Mouse (Mus musculus): Measurements from ENCODE around the gene Heatr5b. TPM values are rescaled to one million over a fixed set of nuclear protein-coding genes. Genes with fewer than 3 reads are reported as not detected.

Gene Heatr5b
- polyA plus RNA-seq, 1 experiment, result 19.6 TPM

GRCm38 (mm10) chr17:78769341-78769740 is 65.8 kb downstream of the Heatr5b start:
- TF ChIP-seq POLR2A (IDR thresholded peaks at IDR 0.05; ENCODE audit: borderline replicate concordance, low read depth, low read length) (no peak), CTCF (IDR thresholded peaks at IDR 0.05; ENCODE audit: low read depth, low read length) (no peak)

GRCm38 (mm10) chr17:78768937-78769336 is 66.2 kb downstream of the Heatr5b start:
- Histone ChIP-seq H3K27ac (ENCODE audit: insufficient read depth, low read depth, low read length) (no peak overlapping the region), H3K4me3 (ENCODE audit: insufficient read depth, low read length) (no peak overlapping the region), H3K4me1 (ENCODE audit: control insufficient read depth, insufficient read depth, low read length) (no peaks in the 10 kb centered on the region; the same call in 1 of the 2 replicates)
- TF ChIP-seq POLR2A (IDR thresholded peaks at IDR 0.05; ENCODE audit: borderline replicate concordance, low read depth, low read length) (no peak), CTCF (IDR thresholded peaks at IDR 0.05; ENCODE audit: low read depth, low read length) (no peak)

More at GRCm38 (mm10) chr17:78769341-78769740, 65.8 kb downstream of the Heatr5b start:
- Histone ChIP-seq H3K27ac (ENCODE audit: insufficient read depth, low read depth, low read length) (no peak overlapping the region), H3K4me3 (ENCODE audit: insufficient read depth, low read length) (no peak overlapping the region), H3K4me1 (ENCODE audit: control insufficient read depth, insufficient read depth, low read length) (no peaks in the 10 kb centered on the region; the same call in 1 of the 2 replicates)

GRCm38 (mm10) chr17:78767546-78767945 is 67.6 kb downstream of the Heatr5b start:
- Histone ChIP-seq H3K4me3 (ENCODE audit: insufficient read depth, low read length) (no peak overlapping the region), H3K27ac (ENCODE audit: insufficient read depth, low read depth, low read length) (no peak overlapping the region), H3K4me1 (ENCODE audit: control insufficient read depth, insufficient read depth, low read length) (no peaks in the 10 kb centered on the region; the same call in 1 of the 2 replicates)
- TF ChIP-seq POLR2A (IDR thresholded peaks at IDR 0.05; ENCODE audit: borderline replicate concordance, low read depth, low read length) (no peak), CTCF (IDR thresholded peaks at IDR 0.05; ENCODE audit: low read depth, low read length) (no peak)

GRCm38 (mm10) chr17:78766084-78766483 is 69.1 kb downstream of the Heatr5b start:
- no peak overlapping the region for H3K4me3 ChIP-seq (ENCODE audit: insufficient read depth, low read length)
- H3K4me1 ChIP-seq (ENCODE audit: control insufficient read depth, insufficient read depth, low read length), result no peaks in the 10 kb centered on the region; the same call in 1 of the 2 replicates
- TF ChIP-seq POLR2A (IDR thresholded peaks at IDR 0.05; ENCODE audit: borderline replicate concordance, low read depth, low read length), result no peak
- no peak for TF ChIP-seq CTCF (IDR thresholded peaks at IDR 0.05; ENCODE audit: low read depth, low read length)
- H3K27ac ChIP-seq (ENCODE audit: insufficient read depth, low read depth, low read length), result no peak overlapping the region

GRCm38 (mm10) chr17:78763272-78763671 is 71.9 kb downstream of the Heatr5b start:
- Histone ChIP-seq H3K4me1 (ENCODE audit: control insufficient read depth, insufficient read depth, low read length) (no peaks in the 10 kb centered on the region), H3K27ac (ENCODE audit: insufficient read depth, low read depth, low read length) (no peak overlapping the region), H3K4me3 (ENCODE audit: insufficient read depth, low read length) (no peak overlapping the region)
- TF ChIP-seq CTCF (IDR thresholded peaks at IDR 0.05; ENCODE audit: low read depth, low read length), result no peak
- TF ChIP-seq POLR2A (IDR thresholded peaks at IDR 0.05; ENCODE audit: borderline replicate concordance, low read depth, low read length), result no peak

GRCm38 (mm10) chr17:78752938-78753655 is 82.1 kb downstream of the Heatr5b start:
- H3K27ac ChIP-seq (ENCODE audit: insufficient read depth, low read depth, low read length), result no peak overlapping the region
- no peak overlapping the region for H3K4me3 ChIP-seq (ENCODE audit: insufficient read depth, low read length)
- TF ChIP-seq POLR2A (IDR thresholded peaks at IDR 0.05; ENCODE audit: borderline replicate concordance, low read depth, low read length) (no peak), CTCF (IDR thresholded peaks at IDR 0.05; ENCODE audit: low read depth, low read length) (no peak)
- no peaks in the 10 kb centered on the region for H3K4me1 ChIP-seq (ENCODE audit: control insufficient read depth, insufficient read depth, low read length)

- Histone ChIP-seq H3K4me1 (ENCODE audit: control insufficient read depth, insufficient read depth, low read length) (no peaks in the 10 kb centered on the region), H3K4me3 (ENCODE audit: insufficient read depth, low read length) (no peak overlapping the region), H3K27ac (ENCODE audit: insufficient read depth, low read depth, low read length) (no peak overlapping the region)
- TF ChIP-seq CTCF (IDR thresholded peaks at IDR 0.05; ENCODE audit: low read depth, low read length) (peak; percentile 23), POLR2A (IDR thresholded peaks at IDR 0.05; ENCODE audit: borderline replicate concordance, low read depth, low read length) (no peak)
Observed at GRCm38 (mm10) chr17:78752064-78752463, 83.1 kb downstream of the Heatr5b start.

- TF ChIP-seq CTCF (IDR thresholded peaks at IDR 0.05; ENCODE audit: low read depth, low read length) (no peak), POLR2A (IDR thresholded peaks at IDR 0.05; ENCODE audit: borderline replicate concordance, low read depth, low read length) (no peak)
- Histone ChIP-seq H3K27ac (ENCODE audit: insufficient read depth, low read depth, low read length) (no peak overlapping the region), H3K4me3 (ENCODE audit: insufficient read depth, low read length) (no peak overlapping the region)
Observed at GRCm38 (mm10) chr17:78748440-78748839, 86.7 kb downstream of the Heatr5b start.

GRCm38 (mm10) chr17:78738416-78738815 is 96.7 kb downstream of the Heatr5b start:
- no peak overlapping the region for H3K4me3 ChIP-seq (ENCODE audit: insufficient read depth, low read length)
- no peak overlapping the region for H3K27ac ChIP-seq (ENCODE audit: insufficient read depth, low read depth, low read length)
- TF ChIP-seq CTCF (IDR thresholded peaks at IDR 0.05; ENCODE audit: low read depth, low read length), result no peak
- no peak for TF ChIP-seq POLR2A (IDR thresholded peaks at IDR 0.05; ENCODE audit: borderline replicate concordance, low read depth, low read length)
- peaks cover 11% of the 10 kb centered on the region for H3K4me1 ChIP-seq (ENCODE audit: control insufficient read depth, insufficient read depth, low read length)

More at GRCm38 (mm10) chr17:78748440-78748839, 86.7 kb downstream of the Heatr5b start:
- no peaks in the 10 kb centered on the region for H3K4me1 ChIP-seq (ENCODE audit: control insufficient read depth, insufficient read depth, low read length)

- Histone ChIP-seq H3K27ac (ENCODE audit: insufficient read depth, low read depth, low read length) (no peak overlapping the region), H3K4me1 (ENCODE audit: control insufficient read depth, insufficient read depth, low read length) (peaks cover 11% of the 10 kb centered on the region), H3K4me3 (ENCODE audit: insufficient read depth, low read length) (no peak overlapping the region)
- TF ChIP-seq POLR2A (IDR thresholded peaks at IDR 0.05; ENCODE audit: borderline replicate concordance, low read depth, low read length) (no peak), CTCF (IDR thresholded peaks at IDR 0.05; ENCODE audit: low read depth, low read length) (no peak)
Observed at GRCm38 (mm10) chr17:78737771-78738170, 97.4 kb downstream of the Heatr5b start.

Data from bone marrow macrophage, adult 2 months (primary cell).